Mouse (Mus musculus) liver, embryonic 14.5 days (tissue): ENCODE data around the gene Ang.

ENCODE experiments used
- CTCF ChIP-seq: IDR thresholded peaks from 2 replicates; pipeline ENCODE4 v1.5.1; 2016; ENCODE audit warnings: antibody characterized with exemption, low read depth, control low read depth
- EP300 ChIP-seq: IDR thresholded peaks from 2 replicates; pipeline ENCODE4 v1.6.1; 2016; ENCODE audit warnings: antibody characterized with exemption, low read depth

GRCm38 (mm10) chr14:51125684-51126083 lies 34.7 kb downstream of the Ang start:
- TF ChIP-seq CTCF (no peak), EP300 (no peak)
